Comparison of ENCODE assay signal across 13 mouse cellular contexts in genomic region chr19:59267417-59267963, GRCm38 (mm10). TPM values are rescaled to one million over a fixed set of nuclear protein-coding genes. Genes with fewer than 3 reads are reported as not detected.
DNase-seq lines count a peak whose midpoint lies in the region; ATAC-seq and TF ChIP-seq lines count a peak whose summit lies in the region.
"Had no signal": no experiment of that assay in that cellular context is flagged by ENCODE, and none has a peak within 500 bp of the region (broad histone marks: within the 10 kb centered on the region; RNA-seq: fewer than 3 reads in every experiment).

No protein-coding gene starts in this region.

- no peaks in the 10 kb centered on the region for H3K9me3 ChIP-seq in heart, embryonic 15.5 days (replicated peaks)
- no peaks in the 10 kb centered on the region for H3K9me3 ChIP-seq in forebrain, postnatal 0 days (ENCODE audit: low read length)
- H3K9me3 ChIP-seq in midbrain, embryonic 13.5 days = no peaks in the 10 kb centered on the region

- TF ChIP-seq CTCF in brain, embryonic 14.5 days (IDR thresholded peaks at IDR 0.05; ENCODE audit: borderline replicate concordance, extremely low read depth, insufficient read depth, insufficient read length) = no peak
- TF ChIP-seq CTCF in forebrain, postnatal 0 days (IDR thresholded peaks at IDR 0.05; ENCODE audit: low read depth) = no peak

- no peak for TF ChIP-seq POLR2A in brain, embryonic 14.5 days (IDR thresholded peaks at IDR 0.05; ENCODE audit: borderline replicate concordance, extremely low read depth, insufficient read depth, insufficient read length, poor library complexity, severe bottlenecking)

- peak overlapping the region; percentile 24; the same call in 1 of the 2 replicates for H3K27ac ChIP-seq in heart, embryonic 15.5 days
- H3K27ac ChIP-seq in forebrain, postnatal 0 days (ENCODE audit: low read depth, low read length) = 0 out of 2 replicates have a peak overlapping the region, but pooled peaks have one; percentile 17
- peak overlapping the region; percentile 64 for H3K27ac ChIP-seq in midbrain, embryonic 13.5 days

- no peak overlapping the region for H3K4me3 ChIP-seq in heart, embryonic 15.5 days
- H3K4me3 ChIP-seq in forebrain, postnatal 0 days (ENCODE audit: low read depth, low read length) = no peak overlapping the region
- no peak overlapping the region for H3K4me3 ChIP-seq in midbrain, embryonic 13.5 days (replicated peaks)
- H3K4me3 ChIP-seq: erythroblast, embryonic 14.5 days had no signal

- ATAC-seq in heart, embryonic 15.5 days (replicated peaks; ENCODE audit: insufficient number of reproducible peaks, insufficient read depth, low FRiP score, low read depth) = no peak; the same call in 1 of the 2 replicates
- ATAC-seq in forebrain, postnatal 0 days = peak; percentile 51
- ATAC-seq in midbrain, embryonic 13.5 days = peak; percentile 75
- ATAC-seq: CD4-positive, CD25-positive, alpha-beta regulatory T cell, adult 4 months had no signal

- WGBS in heart, embryonic 15.5 days = 11% methylated on average over 5 of the region's 5 CpGs
- 14% methylated on average over 5 of the region's 5 CpGs for WGBS in forebrain, postnatal 0 days
- 10% methylated on average over 5 of the region's 5 CpGs for WGBS in midbrain, embryonic 13.5 days

- no peak for DNase-seq in heart, adult 11 months
- DNase-seq in brain, embryonic 14.5 days (ENCODE audit: low read depth) = peak; percentile 84
- DNase-seq in forebrain, postnatal 0 days = no peak
- no peak for DNase-seq in adrenal gland, adult 2 months
- DNase-seq in urinary bladder, adult 18-20 months (ENCODE audit: low spot score in 2 of 2) = no peak
- no peak for DNase-seq in testis, postnatal 10 days (ENCODE audit: low spot score)
- DNase-seq: adrenal gland, adult 8-10 months; thymus, postnatal 4 days had no signal

- H3K4me2 ChIP-seq in heart, embryonic 15.5 days = no peak overlapping the region
- H3K4me2 ChIP-seq in forebrain, postnatal 0 days (ENCODE audit: low read depth) = no peak overlapping the region
- H3K4me2 ChIP-seq in midbrain, embryonic 13.5 days (replicated peaks) = peak overlapping the region; percentile 20

- peaks cover 8% of the 10 kb centered on the region; the same call in 1 of the 2 replicates for H3K27me3 ChIP-seq in heart, embryonic 15.5 days
- H3K27me3 ChIP-seq in forebrain, postnatal 0 days (ENCODE audit: insufficient read depth, low read length) = no peaks in the 10 kb centered on the region
- peaks cover 36% of the 10 kb centered on the region for H3K27me3 ChIP-seq in midbrain, embryonic 13.5 days

- H3K4me1 ChIP-seq in heart, embryonic 15.5 days (replicated peaks) = peaks cover 4% of the 10 kb centered on the region
- H3K4me1 ChIP-seq in forebrain, postnatal 0 days (ENCODE audit: insufficient read depth) = peaks cover 7% of the 10 kb centered on the region; the same call in 1 of the 2 replicates
- peaks cover 32% of the 10 kb centered on the region for H3K4me1 ChIP-seq in midbrain, embryonic 13.5 days (replicated peaks)

- no peaks in the 10 kb centered on the region for H3K36me3 ChIP-seq in heart, embryonic 15.5 days
- H3K36me3 ChIP-seq in forebrain, postnatal 0 days (ENCODE audit: insufficient read depth) = no peaks in the 10 kb centered on the region
- H3K36me3 ChIP-seq in midbrain, embryonic 13.5 days = no peaks in the 10 kb centered on the region

- no peak overlapping the region for H3K9ac ChIP-seq in heart, embryonic 15.5 days
- no peak overlapping the region for H3K9ac ChIP-seq in forebrain, postnatal 0 days
- H3K9ac ChIP-seq in midbrain, embryonic 13.5 days (replicated peaks) = no peak overlapping the region

RNA-seq across cellular contexts. Expression of gene Slc18a2, which starts 6.8 kb away (rescaled TPM):
- 9.1 and 11.1 TPM in 2 replicates for polyA plus RNA-seq in heart, embryonic 15.5 days (2015; fragmentation: Nextera tagmentation; extraction: Ambion mirVana)
- 26.1 and 37.8 TPM in 2 replicates for polyA plus RNA-seq in brain, embryonic 14.5 days (2012; rRNA removed)
- 7.8 and 9.3 TPM in 2 replicates for total RNA-seq in forebrain, postnatal 0 days (2014; rRNA removed)
- 7.7 and 15.0 TPM in 2 replicates for polyA plus RNA-seq in forebrain, postnatal 0 days (2015; fragmentation: Nextera tagmentation; extraction: Ambion mirVana)
- polyA plus RNA-seq in midbrain, embryonic 13.5 days (2015; fragmentation: Nextera tagmentation; extraction: Ambion mirVana) = 28.1 and 31.5 TPM in 2 replicates
- total RNA-seq in adrenal gland, adult 2 months (2021) = 10 to 100 TPM; 10.4 to 25.8 TPM
- polyA plus RNA-seq in adrenal gland, adult 2 months (2012; rRNA removed) = 4.3 and 8.7 TPM in 2 replicates
- polyA plus RNA-seq: erythroblast, embryonic 14.5 days had no signal

RNA-seq across cellular contexts. Expression of gene Kcnk18, which starts 48.5 kb away (rescaled TPM):
- not detected in 2 replicates for polyA plus RNA-seq in heart, embryonic 15.5 days (2015; fragmentation: Nextera tagmentation; extraction: Ambion mirVana)
- polyA plus RNA-seq in brain, embryonic 14.5 days (2012; rRNA removed) = not detected in 2 replicates
- 0.08 TPM in 1 of 2 replicates, not detected in the other for total RNA-seq in forebrain, postnatal 0 days (2014; rRNA removed)
- 0.08 TPM in 1 of 2 replicates, not detected in the other for polyA plus RNA-seq in forebrain, postnatal 0 days (2015; fragmentation: Nextera tagmentation; extraction: Ambion mirVana)
- polyA plus RNA-seq in midbrain, embryonic 13.5 days (2015; fragmentation: Nextera tagmentation; extraction: Ambion mirVana) = not detected in 2 replicates
- not detected for total RNA-seq in adrenal gland, adult 2 months (2021)
- not detected in 2 replicates for polyA plus RNA-seq in adrenal gland, adult 2 months (2012; rRNA removed)
- total RNA-seq: adrenal gland, adult 8-10 months had no signal
- polyA plus RNA-seq: CD4-positive, CD25-positive, alpha-beta regulatory T cell, adult 4 months; erythroblast, embryonic 14.5 days; lung, embryonic 16.5 days had no signal

RNA-seq across cellular contexts. Expression of gene Rps12-ps3, which starts 54.6 kb away (rescaled TPM):
- polyA plus RNA-seq in heart, embryonic 15.5 days (2015; fragmentation: Nextera tagmentation; extraction: Ambion mirVana) = 6.0 TPM in 1 of 2 replicates, not detected in the other
- 137 and 205 TPM in 2 replicates for polyA plus RNA-seq in brain, embryonic 14.5 days (2012; rRNA removed)
- 79.8 and 91.9 TPM in 2 replicates for total RNA-seq in forebrain, postnatal 0 days (2014; rRNA removed)
- 3.6 and 6.9 TPM in 2 replicates for polyA plus RNA-seq in forebrain, postnatal 0 days (2015; fragmentation: Nextera tagmentation; extraction: Ambion mirVana)
- polyA plus RNA-seq in midbrain, embryonic 13.5 days (2015; fragmentation: Nextera tagmentation; extraction: Ambion mirVana) = 1.7 and 6.7 TPM in 2 replicates
- 100 to 1,000 TPM; 445 to 681 TPM for total RNA-seq in adrenal gland, adult 2 months (2021)
- 1,063 and 1,394 TPM in 2 replicates for polyA plus RNA-seq in adrenal gland, adult 2 months (2012; rRNA removed)

Comparison
In these comparisons a context has a peak if more than half of its experiments do, and no peak if none do; other contexts are left out.
1. RNA of gene Rps12-ps3, which starts 54.6 kb away (polyA plus RNA-seq): 1,063 to 1,394 TPM in adrenal gland, adult 2 months and 137 to 205 TPM in brain, embryonic 14.5 days; 3.6 to 6.9 TPM in forebrain, postnatal 0 days, 6.0 TPM in heart, embryonic 15.5 days and 1.7 to 6.7 TPM in midbrain, embryonic 13.5 days; every median in the first group is over 10 times any median in the second.
2. Peak in every context shown above with its lines, with median percentiles within 50 percentile points of each other: H3K27ac ChIP-seq.